Mouse (Mus musculus): ENCODE measurements around the gene Rab20. TPM values are rescaled to one million over a fixed set of nuclear protein-coding genes. Genes with fewer than 3 reads are reported as not detected.

Gene Rab20
- total and polyA plus RNA-seq, 2 experiments from 2014 or later = 52.0 to 84.5 TPM

GRCm38 (mm10) chr8:11404614-11405013, 73.9 kb downstream of the Rab20 start:
- peaks cover 21% of the 10 kb centered on the region for H3K4me1 ChIP-seq (ENCODE audit: control insufficient read depth, insufficient read depth)
- no peak overlapping the region for H3K4me2 ChIP-seq (ENCODE audit: low read depth, low read length)
- H3K27ac ChIP-seq (ENCODE audit: low read depth) = peak overlapping the region; percentile 57; the same call in 1 of the 2 replicates
- DNase-seq (ENCODE audit: low spot score) = no peak
- TF ChIP-seq CTCF (IDR thresholded peaks at IDR 0.05; ENCODE audit: low read depth) (no peak), EP300 (IDR thresholded peaks at IDR 0.05; ENCODE audit: low read depth) (no peak)
- ATAC-seq (ENCODE audit: insufficient read depth, low read depth) = no peak
- no peaks in the 10 kb centered on the region for H3K9me3 ChIP-seq (replicated peaks; ENCODE audit: control insufficient read depth, low read length)
- H3K9ac ChIP-seq (replicated peaks; ENCODE audit: low read depth, low read length) = no peak overlapping the region
- no peaks in the 10 kb centered on the region for H3K27me3 ChIP-seq (ENCODE audit: control insufficient read depth, insufficient read depth, low read length)
- no peak overlapping the region for H3K4me3 ChIP-seq (ENCODE audit: low read depth, low read length)
- H3K36me3 ChIP-seq (replicated peaks; ENCODE audit: control insufficient read depth, insufficient read depth, low read length) = peaks cover 90% of the 10 kb centered on the region
- 69% methylated on average over 4 of the region's 4 CpGs for WGBS

GRCm38 (mm10) chr8:11403813-11404212, 74.7 kb downstream of the Rab20 start:
- no peak overlapping the region for H3K4me3 ChIP-seq (ENCODE audit: low read depth, low read length)
- H3K9ac ChIP-seq (replicated peaks; ENCODE audit: low read depth, low read length) = no peak overlapping the region
- DNase-seq (ENCODE audit: low spot score) (no peak), ATAC-seq (ENCODE audit: insufficient read depth, low read depth) (no peak)
- H3K36me3 ChIP-seq (replicated peaks; ENCODE audit: control insufficient read depth, insufficient read depth, low read length) = peaks cover 86% of the 10 kb centered on the region
- no peak overlapping the region for H3K4me2 ChIP-seq (ENCODE audit: low read depth, low read length)
- H3K27me3 ChIP-seq (ENCODE audit: control insufficient read depth, insufficient read depth, low read length) = no peaks in the 10 kb centered on the region
- H3K27ac ChIP-seq (ENCODE audit: low read depth) = no peak overlapping the region
- H3K9me3 ChIP-seq (replicated peaks; ENCODE audit: control insufficient read depth, low read length) = no peaks in the 10 kb centered on the region
- WGBS = 88% methylated on average over 9 of the region's 9 CpGs
- peaks cover 21% of the 10 kb centered on the region for H3K4me1 ChIP-seq (ENCODE audit: control insufficient read depth, insufficient read depth)
- no peak for TF ChIP-seq EP300 (IDR thresholded peaks at IDR 0.05; ENCODE audit: low read depth)
- no peak for TF ChIP-seq CTCF (IDR thresholded peaks at IDR 0.05; ENCODE audit: low read depth)

Other genes with a start within 250 kb of the Rab20 start
- 315 and 329 TPM in 2 replicates for gene Col4a2, start 165.9 kb downstream of the Rab20 start, total RNA-seq (2014; rRNA removed; ENCODE audit: low replicate concordance)
- gene Col4a2, start 165.9 kb downstream of the Rab20 start, polyA plus RNA-seq (2015; fragmentation: Nextera tagmentation; extraction: Ambion mirVana) = 87.7 and 98.5 TPM in 2 replicates
- 921 and 1,061 TPM in 2 replicates for gene Col4a1, start 165.9 kb downstream of the Rab20 start, total RNA-seq (2014; rRNA removed; ENCODE audit: low replicate concordance)
- gene Col4a1, start 165.9 kb downstream of the Rab20 start, polyA plus RNA-seq (2015; fragmentation: Nextera tagmentation; extraction: Ambion mirVana) = 163 and 191 TPM in 2 replicates
- gene Naxd, start 18.8 kb upstream of the Rab20 start, total RNA-seq (2014; rRNA removed; ENCODE audit: low replicate concordance) = 71.3 and 71.6 TPM in 2 replicates
- gene Naxd, start 18.8 kb upstream of the Rab20 start, polyA plus RNA-seq (2015; fragmentation: Nextera tagmentation; extraction: Ambion mirVana) = 62.7 and 66.3 TPM in 2 replicates
- 40.1 and 53.5 TPM in 2 replicates for gene Cars2, start 72.1 kb upstream of the Rab20 start, total RNA-seq (2014; rRNA removed; ENCODE audit: low replicate concordance)
- gene Cars2, start 72.1 kb upstream of the Rab20 start, polyA plus RNA-seq (2015; fragmentation: Nextera tagmentation; extraction: Ambion mirVana) = 21.2 and 21.5 TPM in 2 replicates
- 17.6 and 18.7 TPM in 2 replicates for gene Ing1, start 76.9 kb upstream of the Rab20 start, total RNA-seq (2014; rRNA removed; ENCODE audit: low replicate concordance)
- 22.3 and 22.5 TPM in 2 replicates for gene Ing1, start 76.9 kb upstream of the Rab20 start, polyA plus RNA-seq (2015; fragmentation: Nextera tagmentation; extraction: Ambion mirVana)
- 113 and 152 TPM in 2 replicates for gene Ankrd10, start 157.0 kb upstream of the Rab20 start, total RNA-seq (2014; rRNA removed; ENCODE audit: low replicate concordance)
- gene Ankrd10, start 157.0 kb upstream of the Rab20 start, polyA plus RNA-seq (2015; fragmentation: Nextera tagmentation; extraction: Ambion mirVana) = 52.2 and 54.9 TPM in 2 replicates
- not detected in 2 replicates for gene 1700016D06Rik, start 222.4 kb upstream of the Rab20 start, total RNA-seq (2014; rRNA removed; ENCODE audit: low replicate concordance)
- not detected in 2 replicates for gene 1700016D06Rik, start 222.4 kb upstream of the Rab20 start, polyA plus RNA-seq (2015; fragmentation: Nextera tagmentation; extraction: Ambion mirVana)
- 77.1 TPM in 2 replicates for gene Arhgef7, start 249.0 kb upstream of the Rab20 start, total RNA-seq (2014; rRNA removed; ENCODE audit: low replicate concordance)
- 43.7 and 49.2 TPM in 2 replicates for gene Arhgef7, start 249.0 kb upstream of the Rab20 start, polyA plus RNA-seq (2015; fragmentation: Nextera tagmentation; extraction: Ambion mirVana)